ENCODE assay signal across 11 mouse cellular contexts in the genomic region with DNA sequence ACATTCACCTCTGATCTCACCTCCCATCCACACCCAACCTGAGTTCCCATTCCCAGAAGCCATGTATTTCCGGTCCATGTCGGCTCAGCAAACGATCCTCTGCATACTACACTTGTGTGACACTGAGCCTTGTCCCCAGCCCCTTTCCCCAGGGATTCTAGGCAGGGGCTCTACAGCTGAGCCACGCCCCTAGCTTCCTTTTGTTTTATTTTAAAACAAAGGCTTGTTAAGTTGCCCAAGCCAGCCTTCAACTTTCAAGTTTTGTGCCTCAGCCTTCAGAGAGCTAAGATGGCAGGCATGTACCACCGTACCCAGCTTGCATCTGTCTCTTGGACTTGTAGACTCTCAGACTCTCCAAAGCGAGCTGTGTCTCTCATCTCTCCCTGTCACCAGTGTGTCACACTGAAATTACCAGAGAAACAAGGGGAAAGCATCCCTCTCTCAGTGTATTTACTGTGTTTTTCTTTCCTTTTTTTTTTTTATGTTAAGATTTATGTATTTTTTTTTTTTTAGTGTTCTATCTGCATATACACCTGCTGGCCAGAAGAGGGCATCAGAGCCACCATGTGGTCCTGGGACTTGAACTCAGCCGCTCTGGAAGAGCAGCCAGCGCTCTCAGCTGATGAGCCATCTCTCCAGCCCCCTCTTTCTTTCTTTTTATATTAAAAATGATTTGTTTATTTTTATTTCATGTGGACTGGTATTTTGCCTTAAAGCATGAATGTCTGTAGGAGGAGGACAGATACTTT. TPM values are rescaled to one million over a fixed set of nuclear protein-coding genes. Genes with fewer than 3 reads are reported as not detected.
DNase-seq lines count a peak whose midpoint lies in the region; ATAC-seq and TF ChIP-seq lines count a peak whose summit lies in the region.
"Had no signal": no experiment of that assay in that cellular context is flagged by ENCODE, and none has a peak within 500 bp of the region (broad histone marks: within the 10 kb centered on the region; RNA-seq: fewer than 3 reads in every experiment).

No protein-coding gene starts in this region.

- peak; percentile 77 to 94 (median 86) for TF ChIP-seq CTCF in MEL (IDR thresholded peaks at IDR 0.05 in 2 of 3, conservative IDR thresholded peaks at IDR 0.05 in 1 of 3; ENCODE audit: control insufficient read depth in 1 of 3, insufficient read depth in 1 of 3, low read depth in 2 of 3, low read length in 3 of 3, poor library complexity in 1 of 3, severe bottlenecking in 1 of 3)

- H3K36me3 ChIP-seq in limb, embryonic 11.5 days (ENCODE audit: control insufficient read depth, insufficient read depth, low read length): no peaks in the 10 kb centered on the region
- no peaks in the 10 kb centered on the region for H3K36me3 ChIP-seq in limb, embryonic 10.5 days
- peaks cover 0 to 4% of the 10 kb centered on the region in 2 experiments; a peak in 2 of 4 replicates for H3K36me3 ChIP-seq in MEL (ENCODE audit: control insufficient read depth in 1 of 2, insufficient read depth in 2 of 2, low read length in 2 of 2)
- H3K36me3 ChIP-seq: heart, embryonic 10.5 days had no signal

- no peak for ATAC-seq in CD4-positive, CD25-positive, alpha-beta regulatory T cell, adult 4 months
- no peak for ATAC-seq in limb, embryonic 11.5 days (ENCODE audit: insufficient number of reproducible peaks, low FRiP score, low TSS enrichment, low read depth)
- peak; percentile 59 for ATAC-seq in inflammation-experienced regulatory T-cells, adult 6 months

- TF ChIP-seq RAD21 in MEL (IDR thresholded peaks at IDR 0.05; ENCODE audit: low read depth, low read length): peak; percentile 72

- TF ChIP-seq POLR2A in MEL (IDR thresholded peaks at IDR 0.05; ENCODE audit: control insufficient read depth in 1 of 2, insufficient read depth in 1 of 2, low read depth in 1 of 2, low read length in 2 of 2, poor library complexity in 1 of 2): no peak

- no peak overlapping the region for H3K27ac ChIP-seq in limb, embryonic 11.5 days (replicated peaks; ENCODE audit: low read depth, low read length)
- no peak overlapping the region for H3K27ac ChIP-seq in limb, embryonic 10.5 days
- H3K27ac ChIP-seq in MEL (ENCODE audit: control insufficient read depth, low read depth, low read length): no peak overlapping the region
- H3K27ac ChIP-seq: heart, embryonic 10.5 days had no signal

- H3K9ac ChIP-seq in limb, embryonic 11.5 days (ENCODE audit: low read length): no peak overlapping the region
- no peak overlapping the region for H3K9ac ChIP-seq in MEL (ENCODE audit: control insufficient read depth, low read depth, low read length, poor library complexity, severe bottlenecking)

- no peak overlapping the region for H3K4me3 ChIP-seq in limb, embryonic 11.5 days (ENCODE audit: low read depth, low read length)
- no peak overlapping the region for H3K4me3 ChIP-seq in limb, embryonic 10.5 days
- H3K4me3 ChIP-seq in MEL (ENCODE audit: control insufficient read depth in 1 of 2, insufficient read depth in 1 of 2, low read depth in 2 of 2, low read length in 2 of 2): no peak overlapping the region
- H3K4me3 ChIP-seq: heart, embryonic 10.5 days had no signal

- H3K9me3 ChIP-seq in limb, embryonic 11.5 days (ENCODE audit: control insufficient read depth, low read length): no peaks in the 10 kb centered on the region
- H3K9me3 ChIP-seq in limb, embryonic 10.5 days (replicated peaks): no peaks in the 10 kb centered on the region
- H3K9me3 ChIP-seq in MEL (replicated peaks; ENCODE audit: insufficient read depth, low read length): no peaks in the 10 kb centered on the region
- H3K9me3 ChIP-seq: heart, embryonic 10.5 days had no signal

- no peak overlapping the region for H3K4me2 ChIP-seq in limb, embryonic 11.5 days (ENCODE audit: low read depth, severe bottlenecking)

- peak; percentile 84 for DNase-seq in CD4-positive, CD25-positive, alpha-beta regulatory T cell, adult 2 months (ENCODE audit: low read depth, low spot score)
- peak; percentile 47 for DNase-seq in limb, embryonic 11.5 days (ENCODE audit: low spot score)
- DNase-seq in limb, embryonic 10.5 days (ENCODE audit: low spot score): no peak
- DNase-seq in MEL (ENCODE audit: low read depth, low spot score): peak; percentile 95
- no peak for DNase-seq in frontal cortex, postnatal 14 days (ENCODE audit: low spot score in 2 of 2)
- no peak for DNase-seq in urinary bladder, postnatal 25 days (ENCODE audit: low spot score)
- DNase-seq: cerebellum, adult 8-10 months; layer of hippocampus, postnatal 36 days had no signal

- 51% methylated on average over 8 of the region's 8 CpGs for WGBS in limb, embryonic 11.5 days
- 49% methylated on average over 8 of the region's 8 CpGs for WGBS in limb, embryonic 10.5 days

- peaks cover under 1% of the 10 kb centered on the region; the same call in 1 of the 2 replicates for H3K27me3 ChIP-seq in limb, embryonic 11.5 days (ENCODE audit: control insufficient read depth, insufficient read depth, low read length)
- H3K27me3 ChIP-seq in limb, embryonic 10.5 days (ENCODE audit: low read depth, poor library complexity, severe bottlenecking): peaks cover 35% of the 10 kb centered on the region
- H3K27me3 ChIP-seq in MEL (ENCODE audit: control insufficient read depth in 1 of 2, insufficient read depth in 2 of 2, low read length in 2 of 2): peaks cover 2 to 8% of the 10 kb centered on the region in 2 experiments; a peak in 2 of 4 replicates

- H3K79me2 ChIP-seq in MEL (ENCODE audit: control insufficient read depth, insufficient read depth, low read length, poor library complexity): no peaks in the 10 kb centered on the region

- no peaks in the 10 kb centered on the region for H3K4me1 ChIP-seq in limb, embryonic 11.5 days (ENCODE audit: control insufficient read depth, insufficient read depth, low read length)
- peaks cover 10% of the 10 kb centered on the region for H3K4me1 ChIP-seq in limb, embryonic 10.5 days
- peaks cover 0 to 9% of the 10 kb centered on the region in 2 experiments; a peak in 1 of 4 replicates for H3K4me1 ChIP-seq in MEL (ENCODE audit: control insufficient read depth in 1 of 2, insufficient read depth in 2 of 2, low read length in 2 of 2)
- H3K4me1 ChIP-seq: heart, embryonic 10.5 days had no signal

- TF ChIP-seq EP300 in MEL (IDR thresholded peaks at IDR 0.05; ENCODE audit: low read depth in 1 of 2, low read length in 2 of 2): no peak

TF ChIP-seq in MEL, 35 proteins besides CTCF, POLR2A, EP300 and RAD21 (continues in another document):
- TF ChIP-seq NRF1 (IDR thresholded peaks at IDR 0.05; ENCODE audit: insufficient read depth, low read depth, low read length, poor library complexity, severe bottlenecking): no peak
- no peak for TF ChIP-seq POLR2AphosphoS2 (IDR thresholded peaks at IDR 0.05; ENCODE audit: low read length)
- TF ChIP-seq GATA1 (IDR thresholded peaks at IDR 0.05; ENCODE audit: low read depth, low read length): no peak
- peak; percentile 13; the same call in 1 of the 2 replicates for TF ChIP-seq ZKSCAN1 (IDR thresholded peaks at IDR 0.05; ENCODE audit: low read depth, low read length)
- TF ChIP-seq ETS1 (IDR thresholded peaks at IDR 0.05; ENCODE audit: low read depth, low read length): no peak
- no peak for TF ChIP-seq KAT2A (conservative IDR thresholded peaks at IDR 0.05; ENCODE audit: low read depth, low read length)
- TF ChIP-seq ZNF384 (IDR thresholded peaks at IDR 0.05; ENCODE audit: low read depth, low read length): peak; percentile 99
- TF ChIP-seq USF1 (IDR thresholded peaks at IDR 0.05; ENCODE audit: low read depth, low read length): peak; percentile 67
- 0 out of 2 replicates have a peak, but pooled peaks have one; percentile 54 for TF ChIP-seq MAZ (IDR thresholded peaks at IDR 0.05; ENCODE audit: low read depth, low read length)
- TF ChIP-seq E2F4 (IDR thresholded peaks at IDR 0.05; ENCODE audit: borderline replicate concordance, low read depth, low read length): no peak
- TF ChIP-seq MAX (IDR thresholded peaks at IDR 0.05; ENCODE audit: low read length): no peak
- peak; percentile 34; the same call in 1 of the 2 replicates for TF ChIP-seq TBP (IDR thresholded peaks at IDR 0.05; ENCODE audit: low read depth, low read length)
- TF ChIP-seq SIN3A (IDR thresholded peaks at IDR 0.05; ENCODE audit: low read length): no peak; the same call in 1 of the 2 replicates
- TF ChIP-seq TAL1 (IDR thresholded peaks at IDR 0.05; ENCODE audit: low read length): no peak
- TF ChIP-seq BHLHE40 (IDR thresholded peaks at IDR 0.05; ENCODE audit: borderline replicate concordance, low read depth, low read length): no peak
- TF ChIP-seq MEF2A (IDR thresholded peaks at IDR 0.05; ENCODE audit: extremely low read depth, insufficient replicate concordance, low read depth, low read length, poor library complexity, severe bottlenecking): no peak
- no peak for TF ChIP-seq HCFC1 (IDR thresholded peaks at IDR 0.05; ENCODE audit: low read depth, low read length)
- TF ChIP-seq JUND (IDR thresholded peaks at IDR 0.05; ENCODE audit: low read depth, low read length): no peak
- TF ChIP-seq TCF12 (IDR thresholded peaks at IDR 0.05; ENCODE audit: low read depth, low read length): no peak
- TF ChIP-seq ZMIZ1 (IDR thresholded peaks at IDR 0.05; ENCODE audit: low read depth, low read length): no peak
- peak; percentile 91 for TF ChIP-seq SMC3 (IDR thresholded peaks at IDR 0.05; ENCODE audit: low read depth, low read length)
- TF ChIP-seq MYC (IDR thresholded peaks at IDR 0.05; ENCODE audit: low read depth, low read length): peak; percentile 99
- no peak for TF ChIP-seq NELFE (IDR thresholded peaks at IDR 0.05; ENCODE audit: low read depth, low read length)
- TF ChIP-seq UBTF (IDR thresholded peaks at IDR 0.05; ENCODE audit: borderline replicate concordance, insufficient read depth, low read depth, low read length): no peak
- peak; percentile 84 for TF ChIP-seq ZC3H11A (IDR thresholded peaks at IDR 0.05; ENCODE audit: low read depth, low read length)
- TF ChIP-seq ELF1 (IDR thresholded peaks at IDR 0.05; ENCODE audit: low read depth, low read length): no peak
- TF ChIP-seq MAFK (IDR thresholded peaks at IDR 0.05; ENCODE audit: borderline replicate concordance, low read depth, low read length): no peak

RNA-seq across cellular contexts. Expression of gene Olfm2, which starts 7.7 kb away (rescaled TPM):
- under 1 TPM in 1 of 2 experiments, not detected in 1; 0.44 TPM for polyA plus RNA-seq in CD4-positive, CD25-positive, alpha-beta regulatory T cell, adult 4 months (2017; shearing (Covaris generic))
- 2.6 and 3.8 TPM in 2 replicates for polyA plus RNA-seq in limb, embryonic 11.5 days (2014; fragmentation: Nextera tagmentation; extraction: Ambion mirVana)
- polyA plus RNA-seq in limb, embryonic 10.5 days (2016; fragmentation: Nextera tagmentation; extraction: Ambion mirVana): 1.5 and 3.2 TPM in 2 replicates
- 0.26 and 0.54 TPM in 2 replicates for total RNA-seq in MEL (2012; rRNA removed)
- polyA plus RNA-seq in MEL (2012; ENCODE audit: insufficient read depth in 1 of 2, insufficient read length in 2 of 2, low read depth in 1 of 2, low replicate concordance in 2 of 2, missing spikeins in 1 of 2): 1 to 10 TPM in 1 of 2 experiments, not detected in 1; 1.9 TPM
- under 1 TPM in 1 of 3 experiments, not detected in 2; 0.90 TPM for polyA plus RNA-seq in inflammation-experienced regulatory T-cells, adult 6 months (2017; shearing (Covaris generic))

Comparison
In these comparisons a context has a peak if more than half of its experiments do, and no peak if none do; other contexts are left out.
1. DNase-seq: peak in CD4-positive, CD25-positive, alpha-beta regulatory T cell, adult 2 months (single experiment), limb, embryonic 11.5 days (single experiment) and MEL (single experiment); none in limb, embryonic 10.5 days (single experiment), frontal cortex, postnatal 14 days (0 of 2) and urinary bladder, postnatal 25 days (single experiment).